In genomic region chr3:121161661-121162060, GRCm38 (mm10) we compare ENCODE assay signal across 11 mouse cellular contexts. TPM values are rescaled to one million over a fixed set of nuclear protein-coding genes. Genes with fewer than 3 reads are reported as not detected.
DNase-seq lines count a peak whose midpoint lies in the region.
"Had no signal": no experiment of that assay in that cellular context is flagged by ENCODE, and none has a peak within 500 bp of the region (broad histone marks: within the 10 kb centered on the region; RNA-seq: fewer than 3 reads in every experiment).

No protein-coding gene starts in this region.

- DNase-seq in heart, adult 11 months: peak; percentile 30
- DNase-seq in heart, embryonic 10.5 days (ENCODE audit: low spot score): no peak
- DNase-seq in retina, postnatal 1 day: peak; percentile 47
- DNase-seq in retina, embryonic 14.5 days (ENCODE audit: low spot score): no peak
- DNase-seq in brain, adult 2 months (ENCODE audit: low read depth, low spot score): peak; percentile 34
- DNase-seq in splenic B cell, adult 2 months (ENCODE audit: low read depth, low spot score): peak; percentile 64
- no peak for DNase-seq in left cerebral cortex, postnatal 25 days (ENCODE audit: low spot score in 2 of 2)
- no peak for DNase-seq in layer of hippocampus, postnatal 25 days (ENCODE audit: extremely low spot score in 1 of 2, low spot score in 1 of 2)
- DNase-seq: heart, postnatal 4 days; layer of hippocampus, adult 9-11 months had no signal

- intact Hi-C loops in left cerebral cortex, postnatal 25 days (cut with DNase I): no loop called here

- H3K9me3 ChIP-seq in heart, embryonic 10.5 days: no peaks in the 10 kb centered on the region

- peaks cover 5% of the 10 kb centered on the region; the same call in 1 of the 2 replicates for H3K36me3 ChIP-seq in heart, embryonic 10.5 days
- H3K36me3 ChIP-seq in splenic B cell, adult 2 months (ENCODE audit: control insufficient read depth, insufficient read depth, low read length, poor library complexity, severe bottlenecking): no peaks in the 10 kb centered on the region

- H3K27me3 ChIP-seq in heart, embryonic 10.5 days (ENCODE audit: insufficient read depth, poor library complexity, severe bottlenecking): no peaks in the 10 kb centered on the region
- no peaks in the 10 kb centered on the region for H3K27me3 ChIP-seq in splenic B cell, adult 2 months (ENCODE audit: control insufficient read depth, insufficient read depth, low read length, poor library complexity, severe bottlenecking)
- H3K27me3 ChIP-seq: megakaryocyte, embryonic 14.5 days had no signal

- no peak overlapping the region for H3K27ac ChIP-seq in heart, embryonic 10.5 days

- no peak overlapping the region for H3K4me3 ChIP-seq in heart, embryonic 10.5 days
- H3K4me3 ChIP-seq: megakaryocyte, embryonic 14.5 days had no signal

- 41% methylated on average over 2 of the region's 2 CpGs for WGBS in heart, embryonic 10.5 days

- H3K4me1 ChIP-seq in heart, embryonic 10.5 days: no peaks in the 10 kb centered on the region

RNA-seq across cellular contexts. Expression of gene Rwdd3, which starts 9.8 kb away (rescaled TPM):
- polyA plus RNA-seq in heart, embryonic 10.5 days (2016; fragmentation: Nextera tagmentation; extraction: Ambion mirVana): 4.0 and 5.2 TPM in 2 replicates
- 10 to 100 TPM; 13.9 to 14.1 TPM for total RNA-seq in left cerebral cortex, postnatal 25 days (2021)
- total RNA-seq in layer of hippocampus, postnatal 25 days (2021): 10 to 100 TPM; 25.7 to 29.4 TPM

Comparison
In these comparisons a context has a peak if more than half of its experiments do, and no peak if none do; other contexts are left out.
1. DNase-seq: peak in heart, adult 11 months (single experiment), retina, postnatal 1 day (single experiment), brain, adult 2 months (single experiment) and splenic B cell, adult 2 months (single experiment); none in heart, embryonic 10.5 days (single experiment), retina, embryonic 14.5 days (single experiment), left cerebral cortex, postnatal 25 days (0 of 2) and layer of hippocampus, postnatal 25 days (0 of 2).